Mouse (Mus musculus) adrenal gland, postnatal 25 days (tissue): Measurements from ENCODE around the gene 1810049J17Rik. TPM values are rescaled to one million over a fixed set of nuclear protein-coding genes. Genes with fewer than 3 reads are reported as not detected.

ENCODE experiments used
- DNase-seq: peaks from one replicate; pipeline ENCODE4 v3.0.0; 2021; ENCODE audit warnings: mixed read lengths
- total RNA-seq: library from RNA; stranded (reverse); gene quantifications from 2 replicates; pipeline ENCODE4 v1.2.3, GENCODE M21; 2021

1810049J17Rik gene
- total RNA-seq, 1 experiment from 2014 or later, result not detected

DNA sequence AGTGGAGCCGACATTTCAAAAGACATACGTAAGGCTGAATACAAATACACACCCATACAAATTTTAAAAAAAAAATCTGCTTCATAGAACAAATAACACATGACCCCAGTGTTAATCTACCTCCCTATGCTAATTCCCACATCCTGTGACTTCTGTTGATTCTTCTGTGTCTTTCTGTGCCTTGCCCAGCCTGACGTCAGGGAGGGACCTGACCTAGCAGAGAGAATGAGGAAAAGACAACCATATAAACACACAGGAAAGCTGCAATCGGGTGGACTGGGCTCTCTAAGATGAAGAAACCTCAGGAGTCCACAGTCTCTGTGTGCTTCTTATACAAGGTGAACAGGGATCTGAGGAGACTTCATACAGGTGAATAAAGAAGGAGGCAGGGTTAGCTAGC is 14.6 kb downstream of the 1810049J17Rik start:
- no peak for DNase-seq

DNA sequence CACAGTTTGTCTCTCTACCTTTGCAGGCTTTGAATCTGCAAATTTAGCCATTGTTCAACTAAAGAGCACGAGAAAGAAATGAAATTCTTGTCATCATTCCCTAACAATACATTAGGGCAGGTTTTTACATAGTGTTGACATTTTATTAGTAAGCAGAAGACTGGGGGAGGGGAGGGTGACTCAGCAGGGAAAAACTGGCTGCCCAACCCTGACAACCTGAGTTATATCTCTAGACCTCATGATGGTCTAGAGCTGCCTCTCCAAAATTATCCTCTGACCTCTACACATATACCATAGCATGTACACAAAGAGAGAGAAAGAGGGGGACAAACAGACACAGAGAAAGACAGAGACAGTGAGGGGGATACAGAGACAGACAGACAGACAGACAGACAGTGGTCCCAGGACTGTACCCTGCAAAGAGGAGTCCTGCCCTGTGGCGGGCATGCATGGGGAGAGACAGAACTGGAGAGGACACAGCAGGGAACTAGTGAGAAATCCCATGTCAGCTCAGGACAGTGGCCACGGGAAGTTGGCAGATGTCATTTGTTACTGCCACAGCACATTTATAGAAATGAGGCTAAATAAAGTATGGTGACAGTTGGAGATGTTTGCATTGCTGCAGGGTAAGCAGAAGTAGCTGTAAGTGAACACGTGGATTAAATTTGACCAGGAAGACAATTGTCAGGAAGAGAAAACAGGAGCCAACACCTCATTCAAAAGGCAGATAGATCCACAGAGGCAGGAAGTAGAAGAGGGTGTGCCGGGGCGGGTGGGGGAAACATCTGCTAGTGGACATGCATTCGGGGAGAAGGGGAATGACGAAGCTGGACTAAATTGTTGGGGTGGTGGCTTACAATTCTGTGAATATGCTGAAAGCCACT is 15.3 kb downstream of the 1810049J17Rik start:
- DNase-seq, result no peak

DNA sequence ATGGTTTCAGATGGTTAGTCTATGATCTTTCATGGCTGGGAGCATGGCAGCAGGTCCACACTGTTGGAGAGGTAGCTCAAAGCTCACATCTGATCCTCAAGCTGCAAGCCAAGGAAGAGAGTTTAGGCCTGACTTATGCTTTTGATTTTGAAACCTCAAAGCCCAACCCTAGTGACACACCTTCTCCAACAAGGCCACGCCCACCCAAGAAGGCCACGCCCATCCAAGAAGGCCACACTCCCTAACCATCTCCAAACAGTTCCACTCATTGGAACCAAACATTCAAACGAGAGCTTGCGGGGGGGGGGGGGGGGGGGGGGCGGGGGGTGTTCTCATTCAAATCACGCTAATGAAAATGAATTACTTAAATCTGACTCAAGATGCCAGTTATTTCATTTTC is 19.9 kb downstream of the 1810049J17Rik start:
- DNase-seq, result no peak

DNA sequence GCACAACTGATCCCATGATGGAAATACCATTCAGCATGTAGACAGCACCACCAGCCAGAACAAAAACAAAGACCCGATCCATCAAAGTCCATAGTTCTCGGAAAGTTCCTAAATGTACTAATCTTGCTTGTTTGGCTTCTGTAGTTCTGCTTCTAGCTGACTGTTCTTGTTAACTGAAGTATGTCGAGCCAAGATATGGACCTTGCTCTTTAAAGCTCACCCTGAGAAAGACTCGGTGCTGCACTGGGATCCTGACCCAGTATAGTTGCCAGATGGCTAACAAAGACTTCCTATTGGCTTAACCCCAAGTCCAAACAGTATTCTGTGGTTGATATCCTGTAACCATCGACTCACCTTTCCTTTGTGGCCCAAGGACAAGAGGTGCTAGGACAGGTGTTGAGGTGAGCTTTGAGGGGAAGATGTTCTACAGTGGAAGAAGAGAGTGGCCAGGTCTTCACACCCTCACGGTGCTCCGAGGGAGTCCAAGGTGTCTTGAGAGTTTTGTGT is 23.4 kb downstream of the 1810049J17Rik start:
- DNase-seq, result no peak

DNA sequence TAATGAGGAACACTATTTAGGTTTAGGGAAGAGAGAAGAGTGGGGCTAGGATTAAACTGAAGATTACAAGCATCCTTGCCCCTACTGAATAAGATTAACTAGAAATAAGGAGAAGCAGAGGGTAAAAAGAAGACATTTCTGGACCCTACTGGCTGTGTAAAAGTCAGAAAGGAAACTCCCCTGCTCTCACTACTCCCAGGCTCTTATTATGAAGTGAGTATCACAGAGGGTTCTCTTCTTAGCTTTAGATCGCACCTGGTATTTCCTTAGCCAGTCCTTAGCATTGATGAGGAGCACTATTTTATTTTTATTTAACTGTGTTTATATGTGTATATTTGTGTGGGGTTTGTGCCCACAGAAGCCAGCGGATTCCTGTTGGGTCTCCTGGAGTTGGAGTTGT is 25.5 kb downstream of the 1810049J17Rik start:
- DNase-seq, result no peak

DNA sequence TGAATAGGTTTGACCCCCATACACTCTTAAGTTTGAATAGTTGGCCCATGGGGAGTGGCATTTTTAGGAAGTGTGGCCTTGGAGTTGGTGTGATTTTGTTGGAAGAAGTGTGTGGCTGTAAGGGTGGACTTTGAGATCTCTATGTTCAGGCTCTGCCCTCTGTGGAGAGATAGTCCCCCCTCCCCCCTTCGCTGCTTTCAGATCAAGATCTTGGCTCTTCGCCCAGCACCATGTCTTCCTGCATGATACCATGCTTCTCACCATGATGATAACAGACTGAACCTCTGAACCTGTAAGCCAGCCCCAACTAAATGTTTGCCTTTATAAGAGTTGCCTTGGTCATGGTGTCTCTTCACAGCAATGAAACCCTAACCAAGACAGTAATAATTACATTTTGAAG is 29.9 kb downstream of the 1810049J17Rik start:
- no peak for DNase-seq

DNA sequence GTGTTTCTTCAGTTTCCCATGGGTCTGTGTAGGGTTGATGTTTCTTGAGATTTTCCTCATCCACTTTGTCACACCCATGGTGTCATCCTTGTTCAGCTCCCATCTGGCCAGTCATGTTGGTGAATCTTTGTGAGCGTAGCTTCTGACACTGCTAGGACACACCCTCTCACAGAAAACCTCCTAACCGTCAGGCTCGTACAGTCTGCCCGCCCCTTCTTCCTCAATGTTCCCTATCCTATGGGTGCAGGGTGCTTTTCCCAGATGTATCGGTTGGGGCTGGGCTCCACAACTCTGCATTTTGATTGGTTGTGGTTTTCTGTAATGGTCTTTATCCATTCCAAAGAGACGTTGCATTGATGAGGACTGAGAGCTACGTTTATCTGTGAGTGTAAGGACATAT is 31.4 kb downstream of the 1810049J17Rik start:
- DNase-seq, result no peak

DNA sequence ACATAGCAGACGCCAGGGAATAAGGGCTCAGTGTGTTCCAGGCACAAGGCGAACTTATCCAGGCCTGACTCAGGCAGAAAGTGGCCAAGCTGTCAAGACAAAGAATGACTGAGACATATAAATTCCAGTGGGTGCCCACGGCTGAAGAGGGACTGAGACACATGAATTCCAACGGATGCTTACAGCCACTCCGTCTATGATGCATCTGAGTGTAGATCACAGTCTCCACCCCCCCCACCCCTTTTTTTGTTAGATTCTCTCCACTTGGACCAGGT is 36.2 kb downstream of the 1810049J17Rik start:
- no peak for DNase-seq

DNA sequence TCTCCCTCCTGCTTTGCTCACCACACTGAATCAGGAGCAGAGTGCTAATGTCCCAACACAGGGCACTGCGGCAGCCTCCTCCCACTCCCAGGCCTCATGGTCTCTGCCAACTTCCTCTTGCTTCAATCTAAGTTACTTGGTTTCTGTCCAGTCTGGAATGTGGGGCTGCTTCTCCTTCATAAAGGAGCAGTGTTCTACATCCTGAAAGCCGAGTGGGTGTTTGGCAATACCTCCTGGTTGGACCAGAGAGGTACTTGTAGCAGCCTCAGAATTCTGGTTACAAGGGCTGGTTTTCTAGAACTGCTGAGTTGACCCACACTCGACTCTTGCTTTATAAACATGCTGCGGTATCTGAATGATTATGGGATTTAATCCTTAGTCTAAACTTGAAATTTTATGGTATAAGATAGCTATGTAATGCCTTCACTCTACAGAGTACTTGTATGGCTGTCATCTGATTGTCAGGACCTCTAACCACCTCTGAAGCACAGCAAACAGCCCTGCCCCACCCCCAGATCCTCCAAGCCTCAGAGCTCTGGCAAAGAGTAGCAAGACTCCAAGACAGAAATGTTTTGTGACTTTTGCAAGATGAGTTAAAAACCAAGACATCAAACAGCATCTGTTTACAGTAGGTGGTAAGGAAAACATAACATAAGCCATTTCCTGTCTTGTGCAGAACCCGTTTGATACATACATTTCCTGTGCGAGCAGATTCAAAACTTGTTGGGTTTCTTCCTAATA is 36.7 kb downstream of the 1810049J17Rik start:
- no peak for DNase-seq

DNA sequence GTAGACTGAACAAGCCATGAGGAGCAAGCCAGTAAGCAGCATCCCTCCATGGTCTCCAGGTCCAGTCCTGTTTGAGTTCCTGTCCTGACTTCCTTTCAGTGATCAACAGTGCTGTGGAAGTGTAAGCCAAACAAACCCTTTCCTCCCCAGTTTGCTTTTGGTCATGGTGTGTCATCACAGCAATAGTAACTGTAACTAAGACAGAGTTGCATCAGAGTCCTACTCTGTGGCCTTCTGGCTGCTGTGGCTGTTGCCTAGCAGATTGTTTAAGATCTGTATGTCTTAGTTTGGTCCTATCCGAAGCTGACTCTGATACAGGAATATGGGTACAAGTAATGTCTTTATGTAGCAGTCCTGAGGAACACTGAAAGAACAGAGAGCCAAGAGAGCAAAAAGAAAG is 41.9 kb downstream of the 1810049J17Rik start:
- DNase-seq, result no peak

DNA sequence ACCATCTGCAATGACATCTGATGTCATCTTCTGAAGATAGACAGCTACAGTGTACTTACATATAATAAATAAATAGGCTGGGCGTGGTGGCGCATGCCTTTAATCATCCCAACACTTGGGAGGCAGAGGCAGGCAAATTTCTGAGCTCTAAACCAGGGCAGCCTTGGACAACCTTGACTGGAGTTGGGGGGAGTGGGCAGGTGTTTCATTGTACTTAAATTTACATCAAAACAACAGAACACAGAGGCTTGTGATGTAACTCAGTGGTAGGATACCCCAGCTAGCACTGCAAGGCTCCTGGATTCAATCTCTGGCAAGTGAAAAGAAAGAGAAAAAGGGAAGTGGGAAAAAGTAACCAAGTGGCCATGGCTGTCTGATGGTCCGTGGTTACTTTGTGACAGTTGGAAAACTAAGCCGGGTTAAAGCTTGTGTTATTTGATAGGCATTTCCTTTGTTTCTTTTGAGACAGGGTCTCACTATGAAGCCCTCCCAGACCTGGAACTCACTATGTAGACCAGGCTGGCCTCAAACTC is 46.5 kb downstream of the 1810049J17Rik start:
- DNase-seq, result no peak

DNA sequence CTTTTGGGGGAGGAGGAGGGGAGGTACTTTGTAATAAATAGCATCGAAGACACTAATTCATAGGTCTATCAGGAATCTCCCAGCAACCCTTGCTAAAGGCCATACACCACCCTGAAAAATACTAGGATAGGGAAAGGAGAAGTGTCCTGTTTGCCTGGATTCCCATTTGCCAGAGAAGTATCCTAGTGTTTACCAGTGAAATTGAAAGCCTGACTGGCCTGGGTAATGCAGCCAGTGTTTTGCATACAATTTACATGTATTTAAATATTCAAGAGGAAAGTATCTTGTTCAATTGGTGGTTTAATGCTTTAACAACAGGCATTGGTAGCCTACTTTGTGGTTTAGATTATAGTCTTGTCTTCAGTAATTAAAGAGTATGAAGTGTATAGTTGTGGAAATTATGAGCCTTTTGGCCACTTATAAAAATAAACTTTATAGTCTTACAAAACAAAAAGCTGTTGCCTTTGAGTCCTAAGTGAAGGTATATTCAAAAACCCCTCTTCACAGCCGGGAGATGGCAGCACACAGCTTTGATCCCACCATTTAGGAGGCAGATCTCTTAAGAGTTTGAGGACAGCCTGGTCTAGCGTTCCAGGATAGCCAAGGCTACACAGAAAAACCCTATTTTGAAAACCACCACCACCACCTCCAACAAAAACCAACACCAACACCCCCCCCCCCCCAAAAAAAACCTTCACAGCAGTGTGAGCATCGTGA is 47.5 kb downstream of the 1810049J17Rik start:
- DNase-seq, result no peak

DNA sequence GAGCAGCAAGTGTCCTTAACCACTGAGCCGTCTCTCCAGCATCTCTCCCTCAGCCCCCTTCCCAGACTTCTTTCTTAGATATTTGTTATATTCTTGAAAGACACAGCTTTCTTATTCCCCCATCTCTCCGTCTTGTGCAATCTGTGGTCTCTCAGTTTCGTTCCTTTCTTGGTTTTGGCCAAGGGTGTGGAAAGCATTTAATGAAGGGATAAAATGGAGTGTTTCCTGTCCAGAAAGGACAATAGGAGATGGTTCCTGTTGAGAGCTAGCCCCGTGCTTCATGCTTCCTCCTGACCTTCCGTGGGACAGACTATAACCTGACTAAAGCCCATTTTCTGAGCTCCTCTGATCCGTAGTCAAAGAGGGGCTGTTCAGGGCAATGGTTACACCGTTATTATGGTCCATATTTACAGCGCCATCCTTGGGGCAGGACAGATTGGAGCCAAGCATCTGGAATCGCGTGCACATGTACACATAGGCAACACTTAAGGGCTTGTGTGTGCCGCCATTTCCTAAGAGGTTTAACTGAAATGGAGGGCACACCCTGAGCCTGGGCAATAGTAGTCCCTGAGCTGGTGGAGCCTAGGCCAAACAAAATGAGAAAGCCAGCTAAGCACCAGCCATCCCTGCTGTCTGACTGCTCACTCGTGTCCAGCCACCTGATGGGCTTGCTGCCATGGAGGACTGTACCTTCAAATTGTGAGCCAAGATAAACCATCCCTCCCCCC is 48.2 kb downstream of the 1810049J17Rik start:
- no peak for DNase-seq

Other genes starting within 250 kb of the 1810049J17Rik start
- gene Zfr, start 204.1 kb downstream of the 1810049J17Rik start, total RNA-seq, result 145 and 150 TPM in 2 replicates
- 15.7 and 23.0 TPM in 2 replicates for gene Mtmr12, start 116.9 kb downstream of the 1810049J17Rik start, total RNA-seq
- gene Golph3, start 449 bp downstream of the 1810049J17Rik start, total RNA-seq, result 132 and 135 TPM in 2 replicates